Mouse (Mus musculus): ENCODE measurements around the gene Sod3.

Gene Sod3

DNA sequence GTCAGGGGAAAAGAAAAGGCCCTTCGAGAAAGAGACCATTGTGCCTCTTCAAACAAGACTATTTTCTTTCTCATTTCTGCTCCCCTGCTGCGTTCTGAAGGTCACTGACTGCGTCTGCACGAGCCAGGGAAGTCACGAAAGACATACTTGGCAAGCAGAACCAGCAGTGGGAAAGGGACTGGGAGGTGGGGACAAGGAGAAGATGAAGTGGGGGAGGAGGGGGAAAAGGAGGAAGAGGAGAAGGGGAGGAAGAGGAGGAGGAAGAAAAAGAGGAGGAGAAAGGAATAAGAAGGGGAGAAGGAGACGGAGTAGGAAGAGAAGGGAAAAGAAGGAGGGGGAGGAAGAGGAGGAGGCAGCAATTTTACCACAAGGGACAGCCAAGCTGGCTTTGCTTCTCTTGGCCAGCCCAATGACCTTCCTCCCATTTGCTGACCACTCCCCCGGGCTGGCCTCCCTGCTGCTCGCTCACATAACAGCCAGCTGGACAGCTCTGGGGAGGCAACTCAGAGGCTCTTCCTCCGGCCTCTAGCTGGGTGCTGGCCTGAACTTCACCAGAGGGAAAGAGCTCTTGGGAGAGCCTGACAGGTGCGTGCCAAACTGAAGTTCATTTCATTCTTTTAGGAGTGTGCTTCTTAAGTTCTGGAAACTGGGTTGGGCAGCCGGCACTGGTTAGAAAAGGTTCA lies at the start of gene Sod3:
TSS of gene Sod3 (plus strand) at position 324 of the 683 bp plus-strand sequence.
- in situ Hi-C loops (cut with MboI, MseI) = no loop called here

DNA sequence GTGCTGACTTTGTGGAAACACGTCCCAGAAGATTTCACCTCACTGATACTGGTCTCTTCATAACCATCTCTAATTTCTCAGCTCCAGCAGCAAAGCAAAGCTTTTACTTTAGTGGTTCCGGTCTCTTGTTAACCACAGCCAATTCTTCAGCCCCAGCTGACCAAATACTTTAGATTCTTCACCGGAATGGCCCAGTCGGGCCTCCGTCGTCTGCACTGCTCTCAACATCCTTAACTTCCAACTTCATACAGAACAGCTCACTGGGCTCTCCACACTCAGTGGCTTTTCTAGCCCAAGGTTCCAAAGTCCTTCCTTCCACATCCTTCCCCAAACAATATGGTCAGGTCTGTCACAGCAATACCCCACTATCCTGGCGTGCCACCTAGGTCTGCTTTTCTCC lies 46.7 kb upstream of the Sod3 start:
- in situ Hi-C loops (cut with MboI, MseI) = no loop called here

DNA sequence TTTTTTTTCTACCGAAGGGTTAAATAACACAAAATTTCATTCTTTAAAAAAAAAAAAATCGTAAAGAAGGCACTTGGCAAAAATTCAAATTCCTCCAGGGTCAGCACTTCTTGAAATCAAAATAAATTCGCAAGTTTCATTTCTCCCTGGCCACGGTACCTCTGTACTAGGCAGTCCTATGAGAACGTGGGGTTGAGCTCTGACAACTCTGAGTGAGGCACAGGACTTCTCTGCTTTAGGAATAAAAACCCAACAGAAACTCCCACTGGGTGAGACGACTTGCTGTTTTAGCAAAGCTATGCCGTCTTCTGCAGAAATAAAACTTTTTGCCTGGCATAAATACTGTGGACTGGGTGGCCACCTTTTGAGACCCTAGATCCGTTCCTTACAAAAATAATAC lies 44.1 kb upstream of the Sod3 start:
- in situ Hi-C loops (cut with MboI, MseI) = no loop called here

DNA sequence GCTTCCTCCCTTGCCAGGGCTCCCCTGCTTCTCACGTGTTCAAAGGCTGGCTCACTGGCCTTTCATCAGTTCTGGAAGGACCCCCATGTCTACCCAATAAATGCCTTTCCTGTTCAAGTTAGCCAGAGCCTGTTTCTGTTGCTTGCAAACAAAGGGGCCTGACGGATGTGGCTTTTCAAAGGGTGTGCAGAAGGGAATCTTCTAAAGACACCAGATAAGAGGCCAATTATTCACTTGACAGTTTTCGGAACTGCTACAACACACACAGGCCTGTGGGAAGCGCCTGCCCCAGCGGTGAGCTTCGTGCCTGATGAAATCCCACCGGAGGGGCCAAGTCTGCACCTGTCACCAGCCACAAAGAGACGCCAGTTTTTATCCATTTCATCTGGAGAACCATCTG lies 31.5 kb upstream of the Sod3 start:
- in situ Hi-C loops (cut with MboI, MseI) = no loop called here

DNA sequence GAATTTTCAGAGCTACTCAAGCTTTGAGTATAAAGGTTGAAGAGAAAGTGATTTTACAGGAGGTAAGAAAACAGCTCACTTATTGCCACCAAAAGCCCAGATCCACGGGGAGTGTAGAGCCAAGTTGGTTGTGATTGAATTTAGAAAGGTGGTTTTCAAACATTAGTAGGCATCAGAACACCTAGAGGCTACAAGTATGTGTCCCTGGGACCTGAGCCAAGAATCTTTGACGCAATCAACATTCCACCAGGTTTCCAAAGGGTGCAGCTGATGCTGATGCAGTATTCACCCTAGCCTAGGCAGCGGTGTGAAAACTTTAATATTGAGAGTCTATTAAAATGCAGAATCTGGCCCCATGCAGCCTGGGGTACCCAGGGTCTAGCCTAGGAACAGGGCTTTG lies 28.0 kb upstream of the Sod3 start:
- in situ Hi-C loops (cut with MboI, MseI) = no loop called here

DNA sequence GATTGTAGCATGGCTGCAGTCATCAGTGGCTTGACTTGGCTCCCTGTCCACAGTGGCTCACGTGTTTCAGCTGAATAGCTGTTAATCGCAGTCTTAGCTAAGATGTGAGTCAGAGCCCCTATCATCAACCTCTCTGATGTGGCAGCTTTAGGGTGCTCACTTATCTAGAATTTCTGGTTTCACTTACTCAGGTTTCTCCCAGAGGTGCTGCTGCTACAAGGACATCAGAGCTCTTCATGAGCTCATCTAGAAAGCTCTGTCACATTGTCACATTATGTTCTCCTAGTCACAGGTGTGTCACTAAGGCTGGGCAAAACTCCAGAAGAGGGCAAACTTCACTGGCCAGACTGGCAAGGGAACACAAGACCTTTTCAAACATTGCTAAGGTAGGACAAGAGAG lies 24.5 kb upstream of the Sod3 start:
- in situ Hi-C loops (cut with MboI, MseI) = no loop called here

DNA sequence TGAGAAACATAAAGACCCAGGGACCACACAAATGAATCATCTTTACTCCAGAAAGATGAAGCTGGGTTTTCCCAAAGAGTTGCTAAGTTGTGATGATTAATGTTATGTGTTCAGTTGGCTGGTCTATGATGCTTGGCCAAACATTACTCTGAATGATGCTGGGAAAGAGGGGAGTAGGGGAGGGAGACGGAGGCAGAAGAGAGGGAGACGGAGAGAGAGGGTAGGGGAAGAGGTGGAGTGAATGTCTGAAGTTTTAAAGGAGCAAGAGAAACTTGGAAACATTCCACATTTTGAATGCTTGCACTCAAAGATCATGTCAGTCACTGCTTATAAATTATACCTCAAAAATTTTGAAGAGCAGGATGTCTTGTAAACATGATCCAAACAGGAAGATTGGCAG lies 16.7 kb upstream of the Sod3 start:
- in situ Hi-C loops (cut with MboI, MseI) = no loop called here

DNA sequence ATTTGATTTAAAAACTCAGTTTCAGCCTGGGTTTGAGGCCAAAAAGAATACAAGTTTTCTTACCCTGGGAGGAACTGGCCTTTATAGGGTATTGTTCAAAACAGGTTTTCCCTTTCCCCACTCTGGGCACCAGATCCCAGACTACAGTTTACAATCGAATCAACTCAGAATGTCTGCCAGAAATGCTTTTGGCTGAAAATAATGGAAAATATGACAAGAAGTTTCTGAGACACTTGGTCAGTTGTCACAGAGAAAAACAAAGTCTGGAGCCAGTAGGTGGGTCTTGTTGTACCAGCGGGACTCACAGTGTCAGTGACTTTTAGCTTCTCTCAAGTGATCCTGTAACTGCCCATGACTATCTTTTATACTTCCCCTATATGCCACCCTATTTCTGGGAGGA lies 13.1 kb upstream of the Sod3 start:
- in situ Hi-C loops (cut with MboI, MseI) = no loop called here

DNA sequence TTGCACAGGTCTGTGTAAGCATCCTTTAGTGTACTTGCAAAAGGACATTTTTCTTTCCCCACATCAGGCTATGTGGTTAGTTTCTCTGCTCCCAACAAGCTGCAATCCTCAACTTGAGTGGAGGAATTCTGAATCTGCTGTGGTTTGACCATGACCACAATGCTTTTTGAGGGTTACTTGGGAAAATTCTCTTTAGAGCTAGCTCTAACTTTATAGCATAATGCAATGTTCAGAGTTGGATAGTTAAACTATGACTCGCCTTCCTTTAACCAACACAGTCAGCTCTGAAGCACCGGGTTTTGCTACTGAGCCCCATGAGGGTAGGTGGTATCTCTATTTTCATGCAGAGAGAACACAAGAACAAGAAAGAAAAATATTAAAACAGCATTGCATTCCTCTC lies 12.0 kb upstream of the Sod3 start:
- in situ Hi-C loops (cut with MboI, MseI) = no loop called here

DNA sequence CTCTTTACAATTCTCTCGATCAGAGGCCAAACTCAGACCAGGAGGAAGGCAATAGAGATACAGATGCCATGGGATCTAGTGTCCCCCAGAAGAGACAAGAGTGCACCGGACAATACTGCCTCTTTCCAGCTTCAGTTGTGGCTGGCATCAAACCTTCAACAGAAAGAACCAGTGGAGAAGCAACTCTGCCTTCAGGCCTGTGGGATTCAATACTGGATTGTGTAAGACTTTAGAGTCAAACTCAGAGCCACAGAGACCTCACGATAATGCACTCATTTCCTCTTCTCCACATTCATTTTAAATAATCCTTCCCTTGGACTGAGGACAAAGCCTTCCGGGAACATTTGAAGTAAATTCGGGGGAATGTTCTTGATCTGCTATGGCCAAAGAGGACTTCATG lies 10.9 kb upstream of the Sod3 start:
- in situ Hi-C loops (cut with MboI, MseI) = no loop called here

DNA sequence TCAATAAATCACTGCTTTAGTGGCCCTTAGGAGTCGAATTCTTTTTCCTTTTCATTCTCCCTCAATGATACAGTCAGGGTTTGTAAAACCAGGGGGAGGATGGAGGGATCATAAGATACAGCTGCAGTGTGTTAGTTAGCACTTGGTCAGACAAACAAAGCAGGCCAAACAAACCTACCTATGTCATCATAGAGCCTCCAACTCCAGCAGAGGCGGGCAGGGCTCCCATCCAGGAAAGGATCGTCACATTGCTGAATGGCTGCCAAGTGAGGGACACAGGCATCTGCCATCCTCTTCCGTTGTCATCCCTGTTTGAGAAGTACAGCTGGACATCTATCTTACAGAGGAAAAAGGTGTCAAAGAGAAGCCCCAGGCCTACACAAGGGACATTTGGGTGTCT lies 9.2 kb upstream of the Sod3 start:
- in situ Hi-C loops (cut with MboI, MseI) = no loop called here

DNA sequence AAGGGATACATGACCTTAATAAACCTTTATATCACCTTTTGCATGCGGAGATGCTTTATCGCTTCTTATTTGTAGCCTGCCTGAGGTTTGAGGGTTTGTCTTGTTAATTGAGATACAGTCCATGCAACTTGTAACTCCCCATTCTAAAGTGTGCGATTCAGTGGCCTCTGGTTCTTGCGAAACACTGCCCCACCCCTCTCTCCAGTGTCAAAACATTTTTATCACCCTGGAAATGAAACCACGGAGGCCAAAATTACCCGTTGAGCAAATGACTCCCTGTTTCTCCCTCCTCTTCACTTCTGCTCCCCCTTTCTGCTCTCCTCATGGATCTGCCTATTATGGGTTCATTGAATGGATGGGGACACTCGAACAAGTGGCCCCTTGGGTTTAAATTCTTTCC lies 8.0 kb upstream of the Sod3 start:
- in situ Hi-C loops (cut with MboI, MseI) = no loop called here

DNA sequence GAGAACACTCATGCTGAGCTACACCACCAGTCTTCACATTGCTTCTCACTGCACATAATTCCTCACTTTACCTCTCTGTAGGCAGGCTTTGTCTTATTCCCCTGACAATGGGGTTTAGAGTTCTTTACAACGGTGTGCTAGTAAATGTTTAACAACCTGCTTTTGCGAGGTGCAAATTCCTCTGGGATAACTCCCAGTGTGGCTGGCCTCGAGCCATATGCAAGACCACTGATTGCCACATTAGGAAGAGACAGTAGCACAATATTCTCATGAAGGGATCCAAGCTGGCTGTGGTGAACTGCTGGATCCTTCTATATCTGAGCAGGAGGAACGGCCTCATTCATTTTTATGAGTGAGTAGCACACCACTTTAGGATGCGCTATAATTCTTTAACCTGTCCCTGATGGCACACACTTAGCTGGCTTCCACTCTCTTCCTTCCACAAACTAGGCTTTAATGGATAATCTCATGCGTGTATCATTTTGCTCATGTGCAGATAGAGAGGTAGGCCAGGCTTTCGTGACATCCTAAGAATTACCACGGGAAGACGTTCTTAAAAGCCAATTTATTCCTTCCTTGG lies 6.3 kb upstream of the Sod3 start:
- in situ Hi-C loops (cut with MboI, MseI) = no loop called here

DNA sequence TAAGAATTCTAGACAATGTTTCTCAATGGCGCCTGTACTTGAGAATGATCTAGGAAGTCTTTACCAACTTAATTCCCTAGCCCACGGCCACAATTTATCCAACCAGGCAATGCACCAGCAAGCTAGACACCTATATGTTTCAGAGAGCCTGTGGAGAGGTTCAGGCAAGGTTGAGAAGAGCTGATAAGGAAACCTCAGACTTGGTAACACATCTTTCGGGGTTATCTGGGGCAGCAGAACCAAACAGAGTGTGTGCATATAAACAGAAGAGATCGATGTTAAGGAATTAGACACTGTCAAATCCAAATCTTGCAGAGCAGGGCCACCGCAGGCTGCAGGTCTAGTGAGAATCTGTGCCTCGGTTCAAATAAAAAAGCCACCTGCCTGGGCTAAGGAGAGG lies 5.5 kb upstream of the Sod3 start:
- in situ Hi-C loops (cut with MboI, MseI) = no loop called here

DNA sequence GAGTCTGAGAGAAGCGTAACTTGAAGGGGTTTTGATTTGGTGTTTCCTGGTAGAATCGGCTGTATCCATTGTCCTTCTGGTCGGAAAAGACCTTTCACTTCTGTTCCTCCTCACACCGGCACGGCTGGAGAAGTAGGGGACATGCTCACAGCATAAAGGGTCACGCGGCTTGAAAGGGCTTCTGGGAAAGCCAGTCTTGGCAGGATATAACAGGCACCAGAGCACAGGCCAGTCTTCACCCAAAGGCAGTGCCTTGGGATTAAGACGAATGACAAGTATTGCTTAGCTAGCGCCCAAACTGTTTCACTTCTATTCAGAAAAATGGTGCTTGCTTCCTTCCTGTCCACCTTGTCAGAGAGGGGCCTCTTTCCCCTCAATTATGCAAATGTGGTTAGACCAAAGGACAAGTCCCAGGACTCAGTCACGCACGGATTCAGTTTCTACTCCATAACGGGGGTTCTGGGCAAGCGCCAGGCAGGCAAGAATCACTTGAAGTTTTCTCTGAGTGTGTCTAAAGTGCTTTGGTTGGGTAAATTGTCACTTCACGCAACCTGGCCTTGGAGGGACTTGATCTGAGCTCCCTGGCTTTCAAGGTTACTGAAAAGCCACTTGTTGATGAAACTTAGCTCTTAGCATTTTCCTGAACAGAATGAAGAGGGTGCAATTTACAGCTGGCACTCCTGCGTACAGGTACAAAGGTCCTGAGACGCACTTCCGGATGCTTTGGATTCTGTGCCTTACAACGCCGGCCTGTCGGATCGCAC lies 3.1 kb upstream of the Sod3 start:
- in situ Hi-C loops (cut with MboI, MseI) = no loop called here

DNA sequence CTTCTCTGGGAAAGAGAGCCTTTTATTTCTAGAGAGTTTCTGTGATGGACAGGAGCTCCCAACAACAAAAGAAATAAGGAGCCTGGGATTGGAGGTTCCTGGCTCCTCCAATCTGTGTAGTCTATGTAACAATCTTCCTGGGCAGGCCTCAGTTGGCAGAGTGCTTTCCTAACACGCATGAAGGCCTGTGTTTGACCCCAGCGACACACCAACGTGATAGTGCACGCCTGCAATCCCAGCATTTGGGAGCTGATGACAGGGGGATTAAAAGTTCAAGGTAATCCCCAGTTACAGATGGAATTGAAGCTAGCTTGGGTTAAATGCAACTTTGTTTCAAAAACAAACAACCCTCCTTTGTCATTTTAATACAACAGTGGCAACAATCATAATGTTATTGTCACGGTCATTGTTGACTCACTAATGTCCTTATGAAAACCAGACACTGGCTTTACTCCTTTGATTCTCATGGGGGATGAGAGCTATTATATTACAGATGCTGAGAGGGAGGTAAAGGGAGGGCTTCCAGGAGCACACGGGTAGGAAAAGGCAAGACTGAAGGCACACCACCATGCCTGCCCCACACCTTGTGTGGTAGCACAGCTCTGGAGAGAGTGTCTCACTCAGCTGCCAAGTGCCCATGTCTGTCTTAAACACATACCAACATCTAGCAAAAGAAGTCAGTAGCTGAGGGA lies 669 bp upstream of the Sod3 start:
- in situ Hi-C loops (cut with MboI, MseI) = no loop called here

DNA sequence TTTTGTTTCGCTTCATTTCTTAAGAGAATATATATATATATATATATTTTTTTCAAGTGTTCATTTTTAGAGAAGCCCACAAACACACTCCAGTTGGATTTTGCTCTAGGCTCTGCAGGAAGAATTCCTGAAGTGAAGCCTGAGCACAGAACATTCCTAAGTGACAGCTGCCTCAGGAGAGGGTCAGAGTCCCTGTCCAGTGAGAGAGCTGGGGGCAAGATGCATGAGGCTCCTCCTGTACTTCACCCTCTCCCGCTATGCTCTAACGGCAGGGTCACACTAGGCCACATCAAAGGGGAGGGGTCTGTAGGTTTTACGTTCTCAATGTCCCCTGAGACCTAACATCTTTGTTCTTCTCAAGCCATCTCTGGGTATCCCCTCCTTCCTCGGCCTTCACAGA lies 930 bp downstream of the Sod3 start:
- in situ Hi-C loops (cut with MboI, MseI) = no loop called here

DNA sequence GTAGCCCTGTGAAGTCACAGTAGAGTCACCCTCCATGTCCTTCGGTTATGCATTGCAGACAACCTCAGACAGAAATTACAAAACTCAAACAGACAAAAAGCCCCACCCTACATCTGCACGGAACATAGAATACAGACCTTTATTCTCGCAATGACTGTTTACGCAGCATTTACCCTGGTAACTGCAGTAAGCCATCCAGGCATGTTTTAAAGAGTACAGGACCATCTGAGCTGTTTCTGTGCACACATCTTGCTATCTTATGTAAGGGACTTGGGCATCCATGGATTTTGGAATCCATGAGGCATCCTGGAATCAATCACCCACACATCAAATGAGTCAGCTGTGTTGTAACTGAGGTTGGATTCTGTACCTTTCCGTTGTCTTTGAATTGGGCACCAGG lies 2.3 kb downstream of the Sod3 start:
- in situ Hi-C loops (cut with MboI, MseI) = no loop called here

DNA sequence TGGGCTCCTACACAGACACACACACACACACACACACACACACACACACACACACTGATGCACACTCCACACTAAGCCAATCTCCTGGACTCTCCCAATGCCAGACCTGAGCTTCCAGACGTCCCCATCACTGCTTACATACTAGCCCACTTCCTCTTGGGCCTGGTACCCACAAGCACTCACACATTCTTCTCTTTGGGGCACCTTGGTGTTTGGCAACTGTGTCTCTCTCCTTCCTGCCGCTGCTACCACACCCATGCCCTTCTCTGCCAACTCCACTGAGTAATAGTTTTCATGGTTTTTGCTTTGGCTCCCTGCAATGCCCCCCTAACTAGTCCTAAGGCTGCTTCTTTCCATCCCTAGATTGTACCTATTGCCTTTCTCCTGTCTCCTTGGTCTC lies 3.1 kb downstream of the Sod3 start:
- in situ Hi-C loops (cut with MboI, MseI) = no loop called here

DNA sequence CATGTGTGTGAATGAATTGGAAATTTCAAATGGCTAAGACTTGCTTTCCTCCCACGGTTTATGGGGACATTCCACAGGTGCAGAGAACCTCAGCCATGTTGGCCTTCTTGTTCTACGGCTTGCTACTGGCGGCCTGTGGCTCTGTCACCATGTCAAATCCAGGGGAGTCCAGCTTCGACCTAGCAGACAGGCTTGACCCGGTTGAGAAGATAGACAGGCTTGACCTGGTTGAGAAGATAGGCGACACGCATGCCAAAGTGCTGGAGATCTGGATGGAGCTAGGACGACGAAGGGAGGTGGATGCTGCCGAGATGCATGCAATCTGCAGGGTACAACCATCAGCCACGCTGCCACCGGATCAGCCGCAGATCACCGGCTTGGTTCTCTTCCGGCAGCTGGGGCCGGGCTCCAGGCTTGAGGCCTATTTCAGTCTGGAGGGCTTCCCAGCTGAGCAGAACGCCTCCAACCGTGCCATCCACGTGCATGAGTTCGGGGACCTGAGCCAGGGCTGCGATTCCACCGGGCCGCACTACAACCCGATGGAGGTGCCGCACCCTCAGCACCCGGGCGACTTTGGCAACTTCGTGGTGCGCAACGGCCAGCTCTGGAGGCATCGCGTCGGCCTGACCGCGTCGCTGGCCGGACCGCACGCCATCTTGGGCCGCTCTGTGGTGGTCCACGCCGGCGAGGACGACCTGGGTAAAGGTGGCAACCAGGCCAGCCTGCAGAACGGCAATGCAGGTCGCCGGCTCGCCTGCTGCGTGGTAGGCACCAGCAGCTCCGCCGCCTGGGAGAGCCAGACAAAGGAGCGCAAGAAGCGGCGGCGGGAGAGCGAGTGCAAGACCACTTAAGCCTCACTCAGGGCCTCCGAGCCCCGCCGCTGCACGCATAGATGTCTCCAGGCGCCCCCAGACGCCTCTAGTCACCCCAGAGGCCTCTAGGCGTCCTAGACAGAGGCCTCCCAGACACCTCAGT lies 4.6 kb downstream of the Sod3 start:
- in situ Hi-C loops (cut with MboI, MseI) = no loop called here

DNA sequence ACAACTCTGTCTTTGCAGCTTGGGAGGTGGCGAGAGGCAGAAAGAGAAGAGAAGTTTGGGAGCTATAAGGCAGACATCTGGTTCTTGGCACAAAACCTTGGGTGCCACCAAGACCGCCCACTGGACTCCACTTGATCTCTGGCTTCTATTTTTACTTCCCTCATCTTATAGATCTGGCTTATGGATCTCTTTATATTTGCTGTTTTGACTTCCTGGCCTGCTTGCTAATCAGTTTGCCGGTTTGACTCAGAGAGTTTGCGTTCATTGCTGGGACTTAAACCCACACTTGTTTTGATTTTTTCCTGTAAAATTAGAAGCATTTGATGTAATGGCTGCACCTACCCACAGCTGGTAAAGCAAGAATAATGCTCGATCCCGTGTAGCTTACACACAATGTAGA lies 7.3 kb downstream of the Sod3 start:
- in situ Hi-C loops (cut with MboI, MseI) = no loop called here
